Mouse (Mus musculus): ENCODE data around the gene Mbl2.
A peak's percentile ranks its signal among the peaks of the same experiment; 100 is the strongest.
"Not testable (repeated sequence)": the region's sequence is repeated elsewhere in the genome, so short reads cannot be mapped to it uniquely, and the experiment has no call there.

Mbl2 gene

GRCm38 (mm10) chr19:30232691-30233090 lies at the start of gene Mbl2:
Gene Mbl2, plus strand, starts transcription at chr19:30232942.
- no peak for DNase-seq (ENCODE audit: inconsistent ontology term)

- DNase-seq (ENCODE audit: inconsistent ontology term): no peak
These were observed 47.2 kb upstream of the Mbl2 start for GRCm38 (mm10) chr19:30185536-30185935.

- DNase-seq (ENCODE audit: inconsistent ontology term): no peak
These were observed 45.5 kb upstream of the Mbl2 start for GRCm38 (mm10) chr19:30187232-30187631.

GRCm38 (mm10) chr19:30194999-30195398 lies 37.7 kb upstream of the Mbl2 start:
- no peak for DNase-seq (ENCODE audit: inconsistent ontology term)

- no peak for DNase-seq (ENCODE audit: inconsistent ontology term)
These were observed 30.6 kb upstream of the Mbl2 start for GRCm38 (mm10) chr19:30202177-30202576.

- DNase-seq (ENCODE audit: inconsistent ontology term): peak; percentile 48
These were observed 27.5 kb upstream of the Mbl2 start for GRCm38 (mm10) chr19:30205159-30205816.

GRCm38 (mm10) chr19:30205874-30206273 lies 26.9 kb upstream of the Mbl2 start:
- no peak for DNase-seq (ENCODE audit: inconsistent ontology term)

- no peak for DNase-seq (ENCODE audit: inconsistent ontology term)
These were observed 25.8 kb upstream of the Mbl2 start for GRCm38 (mm10) chr19:30206981-30207380.

- DNase-seq (ENCODE audit: inconsistent ontology term): not testable (repeated sequence)
These were observed 23.7 kb upstream of the Mbl2 start for GRCm38 (mm10) chr19:30209006-30209405.

GRCm38 (mm10) chr19:30214026-30214425 lies 18.7 kb upstream of the Mbl2 start:
- DNase-seq (ENCODE audit: inconsistent ontology term): no peak

- not testable (repeated sequence) for DNase-seq (ENCODE audit: inconsistent ontology term)
These were observed 17.0 kb upstream of the Mbl2 start for GRCm38 (mm10) chr19:30215736-30216135.

- DNase-seq (ENCODE audit: inconsistent ontology term): no peak
These were observed 16.6 kb upstream of the Mbl2 start for GRCm38 (mm10) chr19:30216186-30216585.

- peak; percentile 14 for DNase-seq (ENCODE audit: inconsistent ontology term)
These were observed 15.4 kb upstream of the Mbl2 start for GRCm38 (mm10) chr19:30217335-30217734.

GRCm38 (mm10) chr19:30222593-30222992 lies 10.1 kb upstream of the Mbl2 start:
- DNase-seq (ENCODE audit: inconsistent ontology term): not testable (repeated sequence)

GRCm38 (mm10) chr19:30229477-30229876 lies 3.3 kb upstream of the Mbl2 start:
- DNase-seq (ENCODE audit: inconsistent ontology term): no peak

GRCm38 (mm10) chr19:30234416-30234815 lies 1.7 kb downstream of the Mbl2 start:
- DNase-seq (ENCODE audit: inconsistent ontology term): no peak

- no peak for DNase-seq (ENCODE audit: inconsistent ontology term)
These were observed 14.6 kb downstream of the Mbl2 start for GRCm38 (mm10) chr19:30247359-30247758.

- peak; percentile 59 for DNase-seq (ENCODE audit: inconsistent ontology term)
These were observed 16.1 kb downstream of the Mbl2 start for GRCm38 (mm10) chr19:30248822-30249221.

GRCm38 (mm10) chr19:30252253-30252652 lies 19.5 kb downstream of the Mbl2 start:
- no peak for DNase-seq (ENCODE audit: inconsistent ontology term)

GRCm38 (mm10) chr19:30256339-30256738 lies 23.6 kb downstream of the Mbl2 start:
- DNase-seq (ENCODE audit: inconsistent ontology term): peak; percentile 67

- DNase-seq (ENCODE audit: inconsistent ontology term): no peak
These were observed 48.4 kb downstream of the Mbl2 start for GRCm38 (mm10) chr19:30281125-30281524.

GRCm38 (mm10) chr19:30287899-30288490 lies 55.3 kb downstream of the Mbl2 start:
- DNase-seq (ENCODE audit: inconsistent ontology term): peak; percentile 38
